Mouse (Mus musculus): ENCODE data around the gene Dnajc16. TPM values are rescaled to one million over a fixed set of nuclear protein-coding genes. Genes with fewer than 3 reads are reported as not detected.

Gene Dnajc16
- total RNA-seq, 2 experiments from 2014 or later = 41.5 to 42.0 TPM

DNA sequence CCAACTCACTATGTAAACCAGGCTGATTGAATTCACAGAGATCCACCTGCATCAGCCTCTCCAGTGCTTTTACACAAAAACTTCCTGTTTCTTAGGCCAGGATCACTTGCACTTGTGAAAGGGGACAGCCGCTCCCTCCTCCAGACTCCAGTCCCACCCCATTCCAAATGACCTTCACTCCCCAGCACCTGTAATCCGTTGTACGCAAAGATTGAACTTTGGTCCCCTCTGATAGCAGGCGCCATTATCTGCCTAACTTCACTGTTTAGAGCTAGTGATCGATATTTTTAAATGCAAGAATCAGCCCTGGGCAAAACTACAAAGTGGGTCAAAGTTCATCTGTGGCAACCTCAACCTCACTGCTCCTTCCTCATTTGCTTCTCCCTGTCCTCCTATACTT lies 59.0 kb downstream of the Dnajc16 start:
- DNase-seq (ENCODE audit: extremely low spot score in 1 of 2, low spot score in 1 of 2) = no peak

- DNase-seq (ENCODE audit: extremely low spot score in 1 of 2, low spot score in 1 of 2) = no peak
Measured at GRCm38 (mm10) chr4:141730401-141730800, 60.3 kb downstream of the Dnajc16 start.

DNA sequence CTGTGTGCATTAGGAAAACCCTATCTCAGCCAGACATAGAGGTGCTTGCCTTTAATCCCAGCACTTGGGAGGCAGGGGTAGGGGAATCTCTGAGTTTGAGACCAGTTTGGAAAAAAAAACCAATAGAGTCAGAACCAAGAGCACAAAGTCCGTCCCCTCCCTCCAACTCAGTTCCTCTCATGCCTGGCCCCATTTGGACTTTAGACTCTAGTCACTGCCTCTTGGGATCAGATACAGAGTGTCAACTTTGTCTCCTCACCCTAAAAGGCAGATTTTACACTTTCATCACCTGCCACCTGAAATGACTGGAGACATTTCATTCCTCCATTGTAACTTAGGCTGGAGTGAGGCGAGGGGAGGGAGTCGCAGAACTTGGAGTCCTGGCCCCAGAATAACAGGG lies 61.5 kb downstream of the Dnajc16 start:
- no peak for DNase-seq (ENCODE audit: extremely low spot score in 1 of 2, low spot score in 1 of 2)

- DNase-seq (ENCODE audit: extremely low spot score in 1 of 2, low spot score in 1 of 2) = no peak
Measured at GRCm38 (mm10) chr4:141725738-141726137, 65.0 kb downstream of the Dnajc16 start.

DNA sequence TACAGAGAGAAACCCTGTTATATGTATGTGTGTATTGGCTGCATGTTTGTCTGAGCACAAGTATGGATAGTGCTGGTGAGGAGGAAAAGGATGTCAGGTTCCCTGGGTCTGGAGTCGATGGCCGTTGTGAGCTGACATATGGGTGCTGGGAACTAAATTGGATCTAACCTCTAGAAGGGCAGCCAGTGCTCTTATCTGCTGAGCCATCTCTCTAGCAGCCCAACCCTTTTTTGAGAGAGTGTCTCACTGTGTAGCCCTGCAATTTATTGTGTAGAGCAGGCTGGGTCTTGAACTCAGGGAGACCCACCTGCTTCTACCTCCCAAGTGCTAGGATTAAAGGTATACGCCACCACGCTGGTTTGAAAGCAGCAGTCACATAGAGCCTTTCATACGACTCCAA lies 65.5 kb downstream of the Dnajc16 start:
- DNase-seq (ENCODE audit: extremely low spot score in 1 of 2, low spot score in 1 of 2) = no peak

DNA sequence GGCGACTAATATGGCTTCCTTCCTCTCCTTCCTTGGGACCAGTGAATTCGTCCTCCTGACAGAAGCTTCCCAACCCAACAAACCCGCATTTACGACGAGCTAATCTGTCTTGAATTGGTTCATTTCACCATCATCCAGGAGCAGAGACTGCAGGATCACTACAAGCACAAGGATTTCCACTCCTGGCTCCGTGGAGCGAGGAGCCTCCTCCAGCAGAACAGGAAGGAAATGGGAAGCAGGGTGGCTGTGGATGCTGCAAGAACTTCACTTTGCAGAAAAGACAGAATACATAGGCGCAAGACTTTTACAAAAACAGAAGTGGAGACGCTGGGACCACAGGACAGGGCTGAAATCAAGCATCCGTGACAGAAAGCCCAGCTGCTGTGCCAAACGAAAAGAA lies 66.1 kb downstream of the Dnajc16 start:
- DNase-seq (ENCODE audit: extremely low spot score in 1 of 2, low spot score in 1 of 2) = no peak

GRCm38 (mm10) chr4:141723673-141724068 lies 67.1 kb downstream of the Dnajc16 start:
- peak in 1 of 2 experiments; percentile 22 for DNase-seq (ENCODE audit: extremely low spot score in 1 of 2, low spot score in 1 of 2)

GRCm38 (mm10) chr4:141722731-141723672 lies 67.7 kb downstream of the Dnajc16 start, which contains the start of gene Ddi2:
Gene Ddi2 (minus strand): TSS chr4:141723419.
- peak; percentile 77 to 88 for DNase-seq (ENCODE audit: extremely low spot score in 1 of 2, low spot score in 1 of 2)

- no peak for DNase-seq (ENCODE audit: extremely low spot score in 1 of 2, low spot score in 1 of 2)
Measured at GRCm38 (mm10) chr4:141721961-141722360, 68.8 kb downstream of the Dnajc16 start.

DNA sequence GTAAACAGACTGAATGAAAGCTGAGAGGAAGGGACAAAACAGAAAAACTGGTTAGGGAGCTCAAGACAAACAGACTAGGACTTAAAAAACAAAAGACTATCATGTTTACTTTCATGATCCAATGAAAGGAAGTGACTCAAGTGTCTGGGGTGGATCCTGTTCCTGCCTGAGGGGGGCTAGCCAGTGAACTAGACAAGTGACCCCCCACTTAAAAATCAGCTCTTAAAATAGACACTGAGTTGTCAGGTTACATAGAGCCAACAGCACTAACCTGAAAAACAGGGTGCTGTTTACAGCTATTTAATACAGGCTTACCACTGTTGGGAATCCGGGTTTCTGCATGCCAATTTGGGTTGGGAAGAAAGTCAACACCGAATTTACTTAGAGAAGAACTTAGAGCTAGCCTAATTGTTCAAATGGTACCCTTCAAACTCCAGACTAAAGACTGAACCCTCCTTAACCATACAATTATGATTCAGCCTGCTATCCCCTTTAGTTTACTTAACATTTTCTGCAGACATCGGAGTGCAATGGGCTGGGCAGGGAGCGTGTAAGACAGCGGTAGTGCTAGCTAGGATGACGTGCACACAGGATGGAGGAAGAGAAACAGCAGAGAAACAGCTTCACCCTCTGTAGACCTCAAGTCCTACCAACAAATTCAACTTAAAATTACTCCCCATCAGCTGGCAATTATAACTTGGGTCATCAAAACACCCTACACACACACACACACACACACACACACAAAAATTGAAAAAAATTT lies 69.8 kb downstream of the Dnajc16 start:
- DNase-seq (ENCODE audit: extremely low spot score in 1 of 2, low spot score in 1 of 2) = no peak

- no peak for DNase-seq (ENCODE audit: extremely low spot score in 1 of 2, low spot score in 1 of 2)
Measured at GRCm38 (mm10) chr4:141719304-141719703, 71.4 kb downstream of the Dnajc16 start.

DNA sequence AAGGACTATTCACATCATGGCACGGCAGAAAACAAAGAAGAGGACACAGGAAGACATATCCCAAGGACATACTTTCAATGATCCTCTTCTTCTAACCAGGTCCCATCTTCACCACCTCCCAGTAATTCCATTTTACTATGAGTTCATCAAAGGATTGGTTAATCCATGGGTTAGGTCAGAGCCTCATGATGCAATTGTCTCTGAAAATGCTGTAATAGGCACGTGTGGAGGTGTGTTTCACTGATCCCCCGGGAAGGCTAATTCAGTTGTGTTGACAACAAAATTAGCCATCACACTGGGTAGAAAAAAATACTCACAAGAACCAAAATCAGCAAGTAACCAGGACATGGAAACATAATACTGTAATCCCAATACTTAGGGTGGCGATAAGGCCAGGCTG lies 73.1 kb downstream of the Dnajc16 start:
- no peak for DNase-seq (ENCODE audit: extremely low spot score in 1 of 2, low spot score in 1 of 2)

GRCm38 (mm10) chr4:141715027-141715426 lies 75.7 kb downstream of the Dnajc16 start:
- DNase-seq (ENCODE audit: extremely low spot score in 1 of 2, low spot score in 1 of 2) = no peak

DNA sequence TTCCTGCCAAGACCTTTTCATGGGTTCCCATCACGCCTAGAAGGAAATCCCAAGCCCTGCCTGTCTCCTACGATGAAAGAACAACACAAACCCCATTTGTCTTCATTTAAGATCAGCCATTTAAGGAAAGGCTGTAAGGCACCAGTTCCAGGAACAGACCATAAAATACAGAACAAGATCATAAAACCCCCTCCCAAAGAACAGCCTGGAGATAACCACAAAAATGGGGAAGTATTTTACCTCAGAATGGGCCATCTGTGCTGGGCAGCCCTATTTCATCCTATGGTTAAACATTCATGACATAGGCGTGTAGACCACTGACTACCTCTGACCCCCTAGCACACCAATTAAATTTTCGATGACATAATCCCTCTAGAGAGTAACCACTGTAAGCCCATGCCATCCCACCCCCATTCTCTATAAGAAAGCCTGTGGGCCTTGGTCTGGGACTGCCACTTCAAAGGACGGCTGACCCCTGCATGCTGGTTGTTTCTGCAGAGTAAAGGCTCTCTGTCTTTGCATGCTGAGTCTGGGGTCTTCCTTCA lies 77.1 kb downstream of the Dnajc16 start:
- DNase-seq (ENCODE audit: extremely low spot score in 1 of 2, low spot score in 1 of 2) = no peak

DNA sequence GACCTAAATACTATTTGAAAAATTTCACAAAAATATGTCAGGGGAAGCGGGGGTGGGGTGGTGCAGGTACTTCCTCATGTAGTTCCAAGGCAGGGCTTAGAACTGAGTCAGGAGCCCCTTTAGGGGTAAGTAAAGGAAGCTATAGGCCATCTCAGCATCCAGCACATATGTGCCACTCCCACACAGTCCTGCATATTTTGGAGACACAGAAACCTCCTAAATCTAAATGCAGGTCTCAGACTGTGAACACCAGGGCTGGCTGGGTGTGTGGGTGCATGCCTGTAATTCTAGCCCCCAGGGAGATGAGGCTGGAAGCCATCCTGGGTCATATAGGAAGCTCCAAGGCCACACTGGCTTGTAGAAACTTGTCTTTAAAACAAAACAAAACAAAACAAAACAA lies 79.5 kb downstream of the Dnajc16 start:
- no peak for DNase-seq (ENCODE audit: extremely low spot score in 1 of 2, low spot score in 1 of 2)

Other genes starting within 250 kb of the Dnajc16 start
- gene Fblim1, start 184.8 kb downstream of the Dnajc16 start, total RNA-seq (2021) = 1 to 10 TPM; 1.3 to 1.5 TPM
- under 1 TPM; 0.44 to 0.45 TPM for gene Tmem82, start 172.3 kb downstream of the Dnajc16 start, total RNA-seq (2021)
- 1 to 10 TPM; 1.8 to 3.2 TPM for gene Slc25a34, start 167.1 kb downstream of the Dnajc16 start, total RNA-seq (2021)
- gene Plekhm2, start 126.0 kb downstream of the Dnajc16 start, total RNA-seq (2021) = 10 to 100 TPM; 59.1 to 69.1 TPM
- gene Rsc1a1, start 105.3 kb downstream of the Dnajc16 start, total RNA-seq (2021) = 1 to 10 TPM in 1 of 2 experiments, not detected in 1; 2.2 TPM
- 10 to 100 TPM; 39.7 TPM for gene Ddi2, start 67.5 kb downstream of the Dnajc16 start, total RNA-seq (2021)
- not detected for gene Agmat, start 44.3 kb downstream of the Dnajc16 start, total RNA-seq (2021)
- gene Casp9, start 2.7 kb upstream of the Dnajc16 start, total RNA-seq (2021) = 10 to 100 TPM; 21.6 to 23.4 TPM
- gene Cela2a, start 35.2 kb upstream of the Dnajc16 start, total RNA-seq (2021) = not detected
- not detected for gene Ctrc, start 55.4 kb upstream of the Dnajc16 start, total RNA-seq (2021)
- gene Efhd2, start 84.0 kb upstream of the Dnajc16 start, total RNA-seq (2021) = 100 to 1,000 TPM; 125 to 131 TPM
- 1 to 10 TPM; 8.7 to 8.8 TPM for gene Fhad1, start 224.2 kb upstream of the Dnajc16 start, total RNA-seq (2021)